Mouse (Mus musculus): ENCODE measurements around the gene Mab21l1.

- no peak for TF ChIP-seq CTCF (IDR thresholded peaks at IDR 0.05; ENCODE audit: extremely low read depth, insufficient read length, insufficient replicate concordance, low read depth, low read length)
- no peak for TF ChIP-seq POLR2A (IDR thresholded peaks at IDR 0.05; ENCODE audit: low read depth, low read length)
These were observed 8.3 kb downstream of the Mab21l1 start for GRCm38 (mm10) chr3:55790609-55791008.

Data from small intestine, adult 2 months (tissue).